Mouse (Mus musculus) megakaryocyte, embryonic 14.5 days (primary cell): ENCODE results near the gene Sh3glb2.

ENCODE experiments used
- FLI1 ChIP-seq: IDR thresholded peaks from 2 replicates; pipeline ENCODE4 v1.6.1; 2012; ENCODE audit warnings: low read length, inconsistent platforms, mixed read lengths
- GATA1 ChIP-seq: IDR thresholded peaks from 3 replicates; pipeline ENCODE4 v1.6.1; 2012; ENCODE audit warnings: mixed read lengths, low read length, inconsistent platforms, borderline replicate concordance

- TF ChIP-seq GATA1, result no peak
- no peak for TF ChIP-seq FLI1
Measured at GRCm38 (mm10) chr2:30402351-30402826, 43.3 kb upstream of the Sh3glb2 start.
